Mouse (Mus musculus): ENCODE measurements at regions not wholly inside any gene's neighbourhood (a gene's known extent, or its start where the extent isn't known, plus 50 kb on each side); places are given as distances from the start of the nearest gene placed in this dataset.

- TF ChIP-seq EP300 (optimal IDR thresholded peaks at IDR 0.05) (no peak), CTCF (IDR thresholded peaks at IDR 0.05; ENCODE audit: low read depth) (no peak)
Measured at GRCm38 (mm10) chr6:66051852-66052251, 99.4 kb downstream of the 4930544G11Rik start.

Data from stomach, postnatal 0 days (tissue).